Mouse (Mus musculus) urinary bladder, postnatal 36 days (tissue): Measurements from ENCODE around the gene Unc93b1.

Source experiments
- DNase-seq, 2 experiments: peaks; one replicate each; pipeline ENCODE4 v3.0.0; 2022; ENCODE audit warnings: low spot score in 2 of 2, mixed read lengths in 1 of 2

The Unc93b1 gene

GRCm38 (mm10) chr19:3913692-3914091 is 21.3 kb upstream of the Unc93b1 start:
- no peak for DNase-seq

GRCm38 (mm10) chr19:3914535-3914934 is 20.5 kb upstream of the Unc93b1 start:
- DNase-seq: no peak

- DNase-seq: no peak
These were observed 18.3 kb upstream of the Unc93b1 start for GRCm38 (mm10) chr19:3916727-3917126.

- DNase-seq: no peak
These were observed 15.1 kb upstream of the Unc93b1 start for GRCm38 (mm10) chr19:3919928-3920327.

GRCm38 (mm10) chr19:3922661-3923371 is 12.2 kb upstream of the Unc93b1 start:
- DNase-seq: no peak

GRCm38 (mm10) chr19:3923586-3923985 is 11.4 kb upstream of the Unc93b1 start:
- no peak for DNase-seq

GRCm38 (mm10) chr19:3924190-3924589 is 10.8 kb upstream of the Unc93b1 start:
- DNase-seq: no peak

- DNase-seq: no peak
These were observed 10.1 kb upstream of the Unc93b1 start for GRCm38 (mm10) chr19:3924868-3925267.

- DNase-seq: no peak
These were observed 9.1 kb upstream of the Unc93b1 start for GRCm38 (mm10) chr19:3925859-3926258.

GRCm38 (mm10) chr19:3926279-3926678 is 8.7 kb upstream of the Unc93b1 start:
- no peak for DNase-seq

GRCm38 (mm10) chr19:3926685-3927084 is 8.3 kb upstream of the Unc93b1 start:
- DNase-seq: no peak

- no peak for DNase-seq
These were observed 7.0 kb upstream of the Unc93b1 start for GRCm38 (mm10) chr19:3927989-3928388.

- DNase-seq: no peak
These were observed 6.2 kb upstream of the Unc93b1 start for GRCm38 (mm10) chr19:3928779-3929178.

- DNase-seq: peak; percentile 76 to 88
These were observed 5.6 kb upstream of the Unc93b1 start, which contains the start of gene Aldh3b1 for GRCm38 (mm10) chr19:3929211-3929941. TSS of gene Aldh3b1 (minus strand) at chr19:3929808.

GRCm38 (mm10) chr19:3930262-3931057 is 4.5 kb upstream of the Unc93b1 start:
- DNase-seq: no peak

- no peak for DNase-seq
These were observed 3.3 kb upstream of the Unc93b1 start for GRCm38 (mm10) chr19:3931716-3932115.

- DNase-seq: peak; percentile 59 to 71
These were observed 1.2 kb downstream of the Unc93b1 start for GRCm38 (mm10) chr19:3935896-3936850.

GRCm38 (mm10) chr19:3942315-3942714 is 7.3 kb downstream of the Unc93b1 start:
- no peak for DNase-seq

- no peak for DNase-seq
These were observed 8.2 kb downstream of the Unc93b1 start for GRCm38 (mm10) chr19:3942986-3943735.

- DNase-seq: no peak
These were observed 11.0 kb downstream of the Unc93b1 start for GRCm38 (mm10) chr19:3945872-3946564.
